Mouse (Mus musculus) ES-Bruce4 (cell line): ENCODE data around the gene Ssrp1.

ENCODE experiments used
- CTCF ChIP-seq: IDR thresholded peaks from one replicate; pipeline ENCODE4 v1.8.1; 2011; ENCODE audit warnings: low read depth, low read length
- POLR2A ChIP-seq: IDR thresholded peaks from one replicate; pipeline ENCODE4 v1.8.1; 2011; ENCODE audit warnings: low read length; ENCODE audit not compliant: insufficient read depth

DNA sequence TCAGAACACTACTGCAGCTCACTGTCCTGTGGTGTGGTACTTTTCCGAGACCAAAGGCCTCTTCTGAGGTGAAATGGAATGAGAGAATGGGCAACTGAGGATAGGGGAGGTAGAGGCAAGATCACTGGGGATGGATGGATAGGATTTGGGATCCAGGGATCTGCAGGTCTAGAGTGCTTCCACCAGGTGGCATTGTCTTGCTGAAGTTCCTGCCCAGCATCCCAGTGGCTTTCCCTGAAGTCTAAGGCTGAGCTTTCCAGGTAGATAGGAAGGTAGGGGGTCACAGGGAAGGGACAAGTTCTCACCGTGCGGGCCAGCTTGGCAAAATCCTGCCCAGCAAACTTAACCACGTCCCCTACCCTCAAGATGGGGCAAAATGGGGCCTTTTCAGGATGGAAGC is 15.0 kb upstream of the Ssrp1 start:
- peak; percentile 86 for TF ChIP-seq CTCF
- no peak for TF ChIP-seq POLR2A
